Mouse (Mus musculus) hindbrain, embryonic 14.5 days (tissue): ENCODE measurements around the gene Abcc9. TPM values are rescaled to one million over a fixed set of nuclear protein-coding genes. Genes with fewer than 3 reads are reported as not detected.
"Not testable (repeated sequence)": the region's sequence is repeated elsewhere in the genome, so short reads cannot be mapped to it uniquely, and the experiment has no call there.

Experiments used
- ATAC-seq: fragments of 200-750 bp; cut with Nextera tagmentation; 2 replicates; pipeline ENCODE4 v1.8.0; 2017; ENCODE audit warnings: moderate number of reproducible peaks, mild to moderate bottlenecking, moderate TSS enrichment, moderate library complexity; ENCODE audit not compliant: low FRiP score
- DNase-seq: peaks from one replicate; pipeline ENCODE4 v3.0.0-alpha.2; 2015; ENCODE audit warnings: low spot score
- H3K27ac ChIP-seq: fragments of 300-500 bp; sonication (generic); 2 replicates; pipeline ENCODE4 v1.5.1; 2014; ENCODE audit warnings: mild to moderate bottlenecking, moderate library complexity
- H3K27me3 ChIP-seq: fragments of 300-500 bp; sonication (generic); 2 replicates; pipeline ENCODE4 v1.6.1; 2014; ENCODE audit warnings: mild to moderate bottlenecking, low read length, mixed read lengths; ENCODE audit not compliant: control insufficient read depth, insufficient read depth
- H3K36me3 ChIP-seq: fragments of 300-500 bp; sonication (generic); replicated peaks from 2 replicates; pipeline ENCODE4 v1.6.1; 2014; ENCODE audit not compliant: control insufficient read depth, insufficient read depth
- H3K4me1 ChIP-seq: fragments of 300-500 bp; sonication (generic); replicated peaks from 2 replicates; pipeline ENCODE4 v1.6.1; 2014; ENCODE audit warnings: antibody characterized with exemption, low read length, mixed read lengths; ENCODE audit not compliant: control insufficient read depth, insufficient read depth
- H3K4me2 ChIP-seq: fragments of 300-500 bp; sonication (generic); replicated peaks from 2 replicates; pipeline ENCODE4 v1.6.1; 2014; ENCODE audit warnings: mild to moderate bottlenecking, moderate library complexity
- H3K4me3 ChIP-seq: fragments of 300-500 bp; sonication (generic); replicated peaks from 2 replicates; pipeline ENCODE4 v1.5.1; 2014; ENCODE audit warnings: mild to moderate bottlenecking, low read length
- H3K9ac ChIP-seq: fragments of 300-500 bp; sonication (generic); 2 replicates; pipeline ENCODE4 v1.6.1; 2014
- H3K9me3 ChIP-seq: fragments of 300-500 bp; sonication (generic); 2 replicates; pipeline ENCODE4 v1.6.1; 2016; ENCODE audit warnings: low read length; ENCODE audit not compliant: control insufficient read depth
- whole genome bisulfite sequencing: fragments of 180-500 bp; shearing (Covaris S2); extraction: QIAGEN DNeasy Blood & Tissue Kit; methylation state at CpG from one replicate; pipeline ENCODE4 v1.1.7; 2014; 5-methylcytosine and 5-hydroxymethylcytosine counted together
- polyA plus RNA-seq: library from polyadenylated mRNA; unstranded; fragments of >200 nt; fragmentation: Nextera tagmentation; extraction: Ambion mirVana; gene quantifications from 2 replicates; pipeline ENCODE4 v1.2.1, GENCODE M21; 2014

Gene Abcc9
- polyA plus RNA-seq, 1 experiment from 2014 or later = 4.9 TPM

- H3K27ac ChIP-seq = no peak overlapping the region
- 78% methylated on average over 7 of the region's 7 CpGs for WGBS
- H3K4me3 ChIP-seq = no peak overlapping the region
- peak; percentile 43; the same call in 1 of the 2 replicates for ATAC-seq
- no peaks in the 10 kb centered on the region for H3K27me3 ChIP-seq
- H3K9me3 ChIP-seq = no peaks in the 10 kb centered on the region
- no peak overlapping the region for H3K4me2 ChIP-seq
- DNase-seq = peak; percentile 32
- H3K4me1 ChIP-seq = no peaks in the 10 kb centered on the region
- H3K36me3 ChIP-seq = no peaks in the 10 kb centered on the region
- H3K9ac ChIP-seq = no peak overlapping the region
These were observed 19.0 kb downstream of the Abcc9 start for GRCm38 (mm10) chr6:142682985-142683691.

DNA sequence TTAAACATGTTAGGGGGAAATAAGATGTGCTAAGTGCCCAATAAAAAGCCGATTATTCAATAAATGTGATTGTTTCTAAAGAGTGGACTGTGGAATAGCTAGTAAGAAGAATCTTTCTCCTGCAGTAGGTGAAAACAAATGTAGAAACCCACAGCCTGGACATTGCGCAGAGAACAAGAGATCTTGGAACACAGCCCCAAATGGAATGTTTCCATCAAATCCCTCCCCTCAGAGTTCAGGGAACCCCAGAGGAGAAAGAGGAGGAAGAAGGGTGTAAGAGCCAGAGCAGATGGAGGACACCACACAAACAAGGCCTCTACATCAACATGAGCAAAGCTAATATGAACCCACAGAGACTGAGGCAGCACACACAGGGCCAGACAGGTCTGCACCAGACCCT lies 32.1 kb downstream of the Abcc9 start:
- Histone ChIP-seq H3K4me2 (no peak overlapping the region), H3K27me3 (no peaks in the 10 kb centered on the region), H3K9ac (no peak overlapping the region), H3K27ac (no peak overlapping the region), H3K4me1 (no peaks in the 10 kb centered on the region), H3K36me3 (no peaks in the 10 kb centered on the region), H3K4me3 (no peak overlapping the region), H3K9me3 (no peaks in the 10 kb centered on the region)
- DNase-seq = no peak
- no peak for ATAC-seq
- 95% methylated on average over 2 of the region's 2 CpGs for WGBS

- DNase-seq = no peak
- Histone ChIP-seq H3K9ac (no peak overlapping the region), H3K27me3 (no peaks in the 10 kb centered on the region), H3K4me1 (no peaks in the 10 kb centered on the region), H3K27ac (no peak overlapping the region), H3K9me3 (no peaks in the 10 kb centered on the region), H3K4me2 (no peak overlapping the region), H3K36me3 (no peaks in the 10 kb centered on the region), H3K4me3 (no peak overlapping the region)
- 97% methylated on average over 6 of the region's 6 CpGs for WGBS
- ATAC-seq = no peak
These were observed 32.8 kb downstream of the Abcc9 start for GRCm38 (mm10) chr6:142669343-142669742.

GRCm38 (mm10) chr6:142668831-142669230 lies 33.3 kb downstream of the Abcc9 start:
- Histone ChIP-seq H3K27me3 (no peaks in the 10 kb centered on the region), H3K36me3 (no peaks in the 10 kb centered on the region), H3K27ac (no peak overlapping the region), H3K4me1 (no peaks in the 10 kb centered on the region), H3K4me2 (no peak overlapping the region), H3K9me3 (no peaks in the 10 kb centered on the region), H3K9ac (no peak overlapping the region), H3K4me3 (no peak overlapping the region)
- ATAC-seq (no peak), DNase-seq (no peak)
- 94% methylated on average over 6 of the region's 6 CpGs for WGBS

- Histone ChIP-seq H3K4me2 (no peak overlapping the region), H3K27me3 (no peaks in the 10 kb centered on the region), H3K4me3 (no peak overlapping the region), H3K36me3 (no peaks in the 10 kb centered on the region), H3K27ac (no peak overlapping the region), H3K9me3 (no peaks in the 10 kb centered on the region), H3K4me1 (no peaks in the 10 kb centered on the region), H3K9ac (no peak overlapping the region)
- DNase-seq = no peak
- no peak for ATAC-seq
- 57% methylated on average over 1 of the region's 1 CpGs for WGBS
These were observed 33.7 kb downstream of the Abcc9 start for GRCm38 (mm10) chr6:142668419-142668766.

- H3K27ac ChIP-seq = no peak overlapping the region
- ATAC-seq (no peak), DNase-seq (no peak)
- H3K27me3 ChIP-seq = no peaks in the 10 kb centered on the region
- H3K9me3 ChIP-seq = no peaks in the 10 kb centered on the region
- no peaks in the 10 kb centered on the region for H3K4me1 ChIP-seq
- no peak overlapping the region for H3K4me3 ChIP-seq
- no peak overlapping the region for H3K9ac ChIP-seq
- no peak overlapping the region for H3K4me2 ChIP-seq
- 95% methylated on average over 7 of the region's 7 CpGs for WGBS
- H3K36me3 ChIP-seq = no peaks in the 10 kb centered on the region
These were observed 34.3 kb downstream of the Abcc9 start for GRCm38 (mm10) chr6:142667701-142668418.

GRCm38 (mm10) chr6:142662056-142662455 lies 40.1 kb downstream of the Abcc9 start:
- not testable (repeated sequence) for H3K27me3 ChIP-seq, H3K36me3 ChIP-seq, H3K4me1 ChIP-seq, H3K4me3 ChIP-seq, H3K9me3 ChIP-seq, H3K9ac ChIP-seq, ATAC-seq, H3K4me2 ChIP-seq, DNase-seq, H3K27ac ChIP-seq
- WGBS = 95% methylated on average over 3 of the region's 3 CpGs

GRCm38 (mm10) chr6:142659038-142659437 lies 43.1 kb downstream of the Abcc9 start:
- Histone ChIP-seq H3K9me3 (no peaks in the 10 kb centered on the region), H3K27ac (no peak overlapping the region), H3K4me1 (no peaks in the 10 kb centered on the region), H3K27me3 (no peaks in the 10 kb centered on the region), H3K9ac (no peak overlapping the region), H3K36me3 (no peaks in the 10 kb centered on the region), H3K4me2 (no peak overlapping the region), H3K4me3 (no peak overlapping the region)
- ATAC-seq (no peak), DNase-seq (no peak)
- 60% methylated on average over 5 of the region's 5 CpGs for WGBS

DNA sequence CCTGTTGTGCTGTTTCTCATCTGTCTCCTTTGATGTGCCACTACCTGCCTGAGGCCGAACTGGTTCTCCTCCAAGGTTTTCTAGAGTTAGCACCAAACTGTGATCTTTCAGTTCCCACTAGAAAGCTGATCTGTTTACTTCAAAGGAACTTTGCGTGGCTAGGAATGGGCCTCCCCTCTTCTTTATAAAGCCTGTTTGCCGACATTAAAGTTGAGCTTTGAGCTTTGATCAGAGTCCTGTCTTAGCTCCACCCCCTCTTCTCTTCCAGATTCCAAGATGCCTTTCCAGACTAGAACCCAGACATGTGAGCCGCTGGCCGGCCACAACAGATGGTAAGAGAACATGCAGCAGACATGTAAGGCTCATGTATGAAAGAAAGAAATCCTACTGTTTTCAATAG lies 47.6 kb downstream of the Abcc9 start:
- no peak for ATAC-seq
- WGBS = 71% methylated on average over 5 of the region's 5 CpGs

More for the DNA sequence above, 47.6 kb downstream of the Abcc9 start:
- Histone ChIP-seq H3K4me1 (no peaks in the 10 kb centered on the region), H3K9me3 (no peaks in the 10 kb centered on the region), H3K4me3 (no peak overlapping the region), H3K9ac (no peak overlapping the region), H3K4me2 (no peak overlapping the region), H3K27ac (no peak overlapping the region), H3K36me3 (no peaks in the 10 kb centered on the region), H3K27me3 (no peaks in the 10 kb centered on the region)
- DNase-seq = no peak
